Mouse (Mus musculus) lung, embryonic 16.5 days (tissue): ENCODE data around the gene Olfr1214. TPM values are rescaled to one million over a fixed set of nuclear protein-coding genes. Genes with fewer than 3 reads are reported as not detected.
"Not testable (repeated sequence)": the region's sequence is repeated elsewhere in the genome, so short reads cannot be mapped to it uniquely, and the experiment has no call there.

Experiments used
- ATAC-seq: fragments of 200-750 bp; cut with Nextera tagmentation; 2 replicates; pipeline ENCODE4 v1.8.0; 2017; ENCODE audit warnings: low read depth, mild to moderate bottlenecking, moderate library complexity
- H3K27ac ChIP-seq: fragments of 300-500 bp; sonication (generic); 2 replicates; pipeline ENCODE4 v1.5.1; 2014; ENCODE audit warnings: mild to moderate bottlenecking, control low read depth, low read length
- H3K27me3 ChIP-seq: fragments of 300-500 bp; sonication (generic); 2 replicates; pipeline ENCODE4 v1.6.1; 2014; ENCODE audit warnings: low read depth, low read length, mixed read lengths; ENCODE audit not compliant: control insufficient read depth, insufficient read depth
- H3K36me3 ChIP-seq: fragments of 300-500 bp; sonication (generic); 2 replicates; pipeline ENCODE4 v1.6.1; 2014; ENCODE audit warnings: low read length; ENCODE audit not compliant: control insufficient read depth, insufficient read depth
- H3K4me1 ChIP-seq: fragments of 300-500 bp; sonication (generic); replicated peaks from 2 replicates; pipeline ENCODE4 v1.6.1; 2014; ENCODE audit warnings: low read length, mixed read lengths; ENCODE audit not compliant: control insufficient read depth, insufficient read depth
- H3K4me2 ChIP-seq: fragments of 300-500 bp; sonication (generic); 2 replicates; pipeline ENCODE4 v1.6.1; 2014; ENCODE audit warnings: low read depth, low read length, control low read depth
- H3K4me3 ChIP-seq: fragments of 300-500 bp; sonication (generic); 2 replicates; pipeline ENCODE4 v1.5.1; 2014; ENCODE audit warnings: mild to moderate bottlenecking, low read length, control low read depth
- H3K9ac ChIP-seq: fragments of 300-500 bp; sonication (generic); 2 replicates; pipeline ENCODE4 v1.6.1; 2014; ENCODE audit warnings: low read length, control low read depth
- H3K9me3 ChIP-seq: fragments of 300-500 bp; sonication (generic); 2 replicates; pipeline ENCODE4 v1.6.1; 2016; ENCODE audit warnings: low read length; ENCODE audit not compliant: control insufficient read depth
- WGBS: fragments of 180-500 bp; shearing (Covaris S2); extraction: QIAGEN DNeasy Blood & Tissue Kit; methylation state at CpG from one replicate; pipeline ENCODE4 v1.1.7; 2014; 5-methylcytosine and 5-hydroxymethylcytosine counted together
- polyA plus RNA-seq: library from polyadenylated mRNA; unstranded; fragments of >200 nt; fragmentation: Nextera tagmentation; extraction: Ambion mirVana; gene quantifications from 2 replicates; pipeline ENCODE4 v1.2.1, GENCODE M21; 2015

Gene Olfr1214
- not detected in 2 replicates for polyA plus RNA-seq

- 85% methylated on average over 1 of the region's 1 CpGs for WGBS
- no peaks in the 10 kb centered on the region for H3K9me3 ChIP-seq
- H3K27ac ChIP-seq = no peak within 1 kb of the TSS
- ATAC-seq = no peak
- no peak within 1 kb of the TSS for H3K4me2 ChIP-seq
- H3K4me3 ChIP-seq = no peak within 1 kb of the TSS
- H3K27me3 ChIP-seq = no peaks in the 10 kb centered on the region
- no peaks in the 10 kb centered on the region for H3K36me3 ChIP-seq
- H3K4me1 ChIP-seq = no peaks in the 10 kb centered on the region
- no peak within 1 kb of the TSS for H3K9ac ChIP-seq
These were observed at the start of gene Olfr1214 for GRCm38 (mm10) chr2:88992553-88992952. Olfr1214 (minus strand) TSS chr2:88992653.

- no peak within 1 kb of the TSS for H3K9ac ChIP-seq
- no peak for ATAC-seq
- WGBS = 50% methylated on average over 2 of the region's 2 CpGs
These were observed 39.5 kb upstream of the Olfr1214 start, which contains the start of gene Olfr1217 for GRCm38 (mm10) chr2:89031965-89032364. Olfr1217 (minus strand) TSS chr2:89032065.

DNA sequence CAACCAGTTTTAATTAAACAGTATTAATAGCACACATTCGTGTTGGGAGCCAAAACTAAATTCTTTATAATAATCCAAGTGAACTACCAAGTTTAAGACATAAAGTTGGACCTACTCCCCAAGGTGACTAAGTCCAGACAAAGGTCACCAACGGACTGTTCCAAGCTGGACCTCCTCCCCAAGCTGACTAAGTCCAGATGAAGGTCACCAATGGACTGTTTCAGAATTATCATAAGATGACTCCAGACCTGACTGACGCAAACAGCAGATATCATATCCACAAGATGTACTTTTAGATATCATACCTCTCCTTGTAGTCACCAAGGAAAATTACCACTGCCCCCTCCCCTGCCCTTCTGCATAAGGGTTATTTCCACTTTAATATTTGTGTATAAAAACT is 29.0 kb upstream of the Olfr1214 start:
- not testable (repeated sequence) for H3K4me2 ChIP-seq, H3K9me3 ChIP-seq, ATAC-seq, H3K9ac ChIP-seq, H3K36me3 ChIP-seq, H3K27me3 ChIP-seq, H3K4me1 ChIP-seq, H3K4me3 ChIP-seq, H3K27ac ChIP-seq
- WGBS = 60% methylated on average over 3 of the region's 3 CpGs

More at GRCm38 (mm10) chr2:89031965-89032364, 39.5 kb upstream of the Olfr1214 start, which contains the start of gene Olfr1217:
- Histone ChIP-seq H3K36me3 (no peaks in the 10 kb centered on the region), H3K4me1 (no peaks in the 10 kb centered on the region), H3K27ac (no peak within 1 kb of the TSS), H3K4me2 (no peak within 1 kb of the TSS), H3K27me3 (no peaks in the 10 kb centered on the region), H3K4me3 (no peak within 1 kb of the TSS), H3K9me3 (no peaks in the 10 kb centered on the region)

DNA sequence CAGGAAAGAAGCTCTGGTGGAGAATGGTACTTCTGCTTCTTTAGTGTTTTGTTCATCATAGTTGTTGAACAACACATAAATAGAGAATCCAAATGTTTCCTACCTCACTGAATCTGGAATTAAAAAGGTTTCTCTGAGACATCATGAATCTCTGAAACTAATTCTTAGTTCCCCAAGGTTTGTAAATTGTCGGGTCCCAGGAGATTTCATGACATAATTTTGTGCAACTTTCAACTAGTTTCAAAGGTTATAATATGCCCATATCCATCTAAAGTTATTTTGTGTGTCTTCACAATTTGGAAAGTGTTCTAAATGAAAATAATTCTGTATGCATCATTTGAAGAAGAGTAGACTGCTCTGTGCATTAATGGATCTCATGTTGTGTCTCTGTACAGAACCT is 25.8 kb upstream of the Olfr1214 start, which contains the start of gene Olfr1216:
Gene Olfr1216, minus strand, starts transcription at position 101 of the 400 bp plus-strand sequence.
- no peak within 1 kb of the TSS for H3K9ac ChIP-seq
- H3K27me3 ChIP-seq = no peaks in the 10 kb centered on the region
- no peak for ATAC-seq
- H3K4me2 ChIP-seq = no peak within 1 kb of the TSS
- H3K4me1 ChIP-seq = no peaks in the 10 kb centered on the region
- no peak within 1 kb of the TSS for H3K4me3 ChIP-seq
- no peaks in the 10 kb centered on the region for H3K36me3 ChIP-seq
- WGBS = 69% methylated on average over 1 of the region's 1 CpGs
- H3K27ac ChIP-seq = no peak within 1 kb of the TSS
- H3K9me3 ChIP-seq = no peaks in the 10 kb centered on the region

- H3K9ac ChIP-seq = no peak within 1 kb of the TSS
- H3K27me3 ChIP-seq = no peaks in the 10 kb centered on the region
- ATAC-seq = no peak
- no peaks in the 10 kb centered on the region for H3K36me3 ChIP-seq
- H3K4me3 ChIP-seq = no peak within 1 kb of the TSS
- no peaks in the 10 kb centered on the region for H3K4me1 ChIP-seq
- no peaks in the 10 kb centered on the region for H3K9me3 ChIP-seq
- no peak within 1 kb of the TSS for H3K27ac ChIP-seq
- WGBS = 52% methylated on average over 2 of the region's 2 CpGs
- H3K4me2 ChIP-seq = no peak within 1 kb of the TSS
These were observed 14.4 kb upstream of the Olfr1214 start, which contains the start of gene Olfr1215 for GRCm38 (mm10) chr2:89006873-89007272. Olfr1215 (minus strand) TSS chr2:89006973.

DNA sequence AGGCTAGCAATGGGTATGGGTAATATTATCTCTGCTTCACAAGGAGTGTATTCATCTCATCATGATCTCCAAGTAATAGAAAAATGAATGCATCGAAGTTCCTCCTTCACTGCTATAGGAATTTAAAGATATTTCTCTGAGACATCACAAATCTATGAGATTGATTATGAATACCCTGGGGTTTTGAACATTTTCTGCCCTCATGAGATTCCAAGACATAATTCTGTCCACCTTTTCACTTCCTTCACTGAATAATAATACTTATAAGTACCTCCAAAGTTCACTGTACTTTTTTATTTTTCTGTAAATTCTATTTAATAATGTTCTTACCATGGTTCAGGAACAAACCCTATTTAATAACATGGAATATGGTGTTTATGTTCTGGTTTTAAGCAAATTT is 12.3 kb downstream of the Olfr1214 start, which contains the start of gene Gm13762:
Gene Gm13762, minus strand, starts transcription at position 101 of the 400 bp plus-strand sequence.
- Histone ChIP-seq H3K9me3 (no peaks in the 10 kb centered on the region), H3K27me3 (no peaks in the 10 kb centered on the region), H3K27ac (no peak within 1 kb of the TSS), H3K9ac (no peak within 1 kb of the TSS), H3K4me1 (no peaks in the 10 kb centered on the region), H3K4me2 (no peak within 1 kb of the TSS), H3K36me3 (no peaks in the 10 kb centered on the region), H3K4me3 (no peak within 1 kb of the TSS)
- ATAC-seq = no peak
- 69% methylated on average over 1 of the region's 1 CpGs for WGBS

- H3K36me3 ChIP-seq = no peaks in the 10 kb centered on the region
- no peaks in the 10 kb centered on the region for H3K9me3 ChIP-seq
- no peak within 1 kb of the TSS for H3K4me2 ChIP-seq
- H3K4me3 ChIP-seq = no peak within 1 kb of the TSS
- H3K4me1 ChIP-seq = no peaks in the 10 kb centered on the region
- H3K9ac ChIP-seq = no peak within 1 kb of the TSS
- H3K27me3 ChIP-seq = no peaks in the 10 kb centered on the region
- no peak within 1 kb of the TSS for H3K27ac ChIP-seq
- no peak for ATAC-seq
These were observed 38.8 kb downstream of the Olfr1214 start, which contains the start of gene Olfr1212 for GRCm38 (mm10) chr2:88953669-88954068. Olfr1212 (plus strand) TSS chr2:88953969.

DNA sequence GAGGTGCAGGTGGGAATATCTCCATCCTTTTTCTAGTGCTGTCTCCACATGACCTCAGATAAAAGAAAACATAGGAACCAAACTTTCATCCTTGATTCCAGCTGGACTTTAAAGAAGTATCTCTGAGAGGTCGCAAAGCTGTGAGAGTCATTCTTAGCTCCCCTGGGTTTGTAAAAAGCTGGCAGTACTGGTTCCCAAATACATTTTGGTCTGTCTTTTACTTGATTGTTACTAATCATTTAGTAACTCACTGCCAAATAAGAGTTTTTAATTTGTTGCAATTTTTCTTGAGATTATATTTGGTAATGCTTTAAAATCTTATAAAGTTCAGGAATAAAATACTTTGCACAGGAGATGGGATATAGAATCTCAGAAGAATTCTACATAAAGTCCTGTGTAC is 54.4 kb downstream of the Olfr1214 start, which contains the start of gene Olfr1211:
Gene Olfr1211, minus strand, starts transcription at position 101 of the 400 bp plus-strand sequence.
- no peak within 1 kb of the TSS for H3K4me3 ChIP-seq
- H3K4me1 ChIP-seq = no peaks in the 10 kb centered on the region
- H3K9ac ChIP-seq = no peak within 1 kb of the TSS
- no peak for ATAC-seq
- H3K27me3 ChIP-seq = no peaks in the 10 kb centered on the region
- H3K9me3 ChIP-seq = no peaks in the 10 kb centered on the region
- no peaks in the 10 kb centered on the region for H3K36me3 ChIP-seq
- WGBS = 85% methylated on average over 1 of the region's 1 CpGs
- no peak within 1 kb of the TSS for H3K4me2 ChIP-seq
- no peak within 1 kb of the TSS for H3K27ac ChIP-seq
